Mouse (Mus musculus) lung, embryonic 16.5 days (tissue): ENCODE data around the gene Cabs1. TPM values are rescaled to one million over a fixed set of nuclear protein-coding genes. Genes with fewer than 3 reads are reported as not detected.

Source experiments
- polyA plus RNA-seq: library from polyadenylated mRNA; unstranded; fragments of >200 nt; fragmentation: Nextera tagmentation; extraction: Ambion mirVana; gene quantifications from 2 replicates; pipeline ENCODE4 v1.2.1, GENCODE M21; 2015

Gene Cabs1
- polyA plus RNA-seq, 1 experiment from 2014 or later = not detected

Other genes starting within 250 kb of the Cabs1 start
- not detected in 2 replicates for gene Csn1s2a, start 204.9 kb upstream of the Cabs1 start, polyA plus RNA-seq
- gene Csn1s2b, start 171.4 kb upstream of the Cabs1 start, polyA plus RNA-seq = not detected in 2 replicates
- gene Prr27, start 153.8 kb upstream of the Cabs1 start, polyA plus RNA-seq = not detected in 2 replicates
- not detected in 2 replicates for gene Odam, start 94.4 kb upstream of the Cabs1 start, polyA plus RNA-seq
- gene Csn3, start 53.9 kb upstream of the Cabs1 start, polyA plus RNA-seq = not detected in 2 replicates
- gene 2310003L06Rik, start 10.0 kb upstream of the Cabs1 start, polyA plus RNA-seq = not detected in 2 replicates
- gene Gm28434, start 9.9 kb upstream of the Cabs1 start, polyA plus RNA-seq = not detected in 2 replicates
- not detected in 2 replicates for gene Smr3a, start 23.1 kb downstream of the Cabs1 start, polyA plus RNA-seq
- gene Smr2, start 107.1 kb downstream of the Cabs1 start, polyA plus RNA-seq = not detected in 2 replicates
- gene Gm11116, start 132.1 kb downstream of the Cabs1 start, polyA plus RNA-seq = not detected in 2 replicates
- gene Gm11115, start 174.7 kb downstream of the Cabs1 start, polyA plus RNA-seq = not detected in 2 replicates